Mouse (Mus musculus) liver, embryonic 12.5 days (tissue): ENCODE data around the gene Psmd14. TPM values are rescaled to one million over a fixed set of nuclear protein-coding genes. Genes with fewer than 3 reads are reported as not detected.

Source experiments
- ATAC-seq: fragments of 200-750 bp; cut with Nextera tagmentation; 2 replicates; pipeline ENCODE4 v1.8.0; 2017; ENCODE audit warnings: moderate number of reproducible peaks, mild to moderate bottlenecking, moderate library complexity
- H3K27ac ChIP-seq: fragments of 300-500 bp; sonication (generic); 2 replicates; pipeline ENCODE4 v1.5.1; 2016; ENCODE audit warnings: mild to moderate bottlenecking
- H3K27me3 ChIP-seq: fragments of 300-500 bp; sonication (generic); replicated peaks from 2 replicates; pipeline ENCODE4 v1.6.1; 2016; ENCODE audit warnings: mild to moderate bottlenecking, moderate library complexity
- H3K36me3 ChIP-seq: fragments of 300-500 bp; sonication (generic); 2 replicates; pipeline ENCODE4 v1.6.1; 2016; ENCODE audit warnings: mild to moderate bottlenecking, moderate library complexity
- H3K4me1 ChIP-seq: fragments of 300-500 bp; sonication (generic); 2 replicates; pipeline ENCODE4 v1.6.1; 2016
- H3K4me2 ChIP-seq: fragments of 300-500 bp; sonication (generic); 2 replicates; pipeline ENCODE4 v1.6.1; 2016; ENCODE audit warnings: mild to moderate bottlenecking, moderate library complexity
- H3K4me3 ChIP-seq: fragments of 300-500 bp; sonication (generic); 2 replicates; pipeline ENCODE4 v1.5.1; 2016; ENCODE audit warnings: mild to moderate bottlenecking, moderate library complexity
- H3K9ac ChIP-seq: fragments of 300-500 bp; sonication (generic); 2 replicates; pipeline ENCODE4 v1.6.1; 2016; ENCODE audit warnings: mild to moderate bottlenecking, moderate library complexity
- H3K9me3 ChIP-seq: fragments of 300-500 bp; sonication (generic); replicated peaks from 2 replicates; pipeline ENCODE4 v1.6.1; 2016; ENCODE audit warnings: mild to moderate bottlenecking, moderate library complexity
- WGBS: fragments of 180-500 bp; shearing (Covaris S2); methylation state at CpG from one replicate; pipeline ENCODE4 v1.1.7; 2016; ENCODE audit not compliant: insufficient replicate concordance; 5-methylcytosine and 5-hydroxymethylcytosine counted together
- polyA plus RNA-seq: library from polyadenylated mRNA; unstranded; fragments of >200 nt; fragmentation: Nextera tagmentation; extraction: Ambion mirVana; gene quantifications from 2 replicates; pipeline ENCODE4 v1.2.1, GENCODE M21; 2016

The Psmd14 gene
- polyA plus RNA-seq, 1 experiment from 2014 or later = 193 TPM

- H3K4me1 ChIP-seq = peaks cover 36% of the 10 kb centered on the region
- H3K9ac ChIP-seq = no peak overlapping the region
- no peaks in the 10 kb centered on the region for H3K9me3 ChIP-seq
- no peak overlapping the region for H3K27ac ChIP-seq
- no peak overlapping the region for H3K4me3 ChIP-seq
- no peak overlapping the region for H3K4me2 ChIP-seq
- H3K27me3 ChIP-seq = peaks cover 97% of the 10 kb centered on the region
- no peak for ATAC-seq
- WGBS = 26% methylated on average over 2 of the region's 2 CpGs
- no peaks in the 10 kb centered on the region for H3K36me3 ChIP-seq
These were observed 96.3 kb downstream of the Psmd14 start for GRCm38 (mm10) chr2:61807781-61808180.

GRCm38 (mm10) chr2:61808776-61809175 lies 97.3 kb downstream of the Psmd14 start:
- Histone ChIP-seq H3K4me2 (no peak overlapping the region), H3K9ac (no peak overlapping the region), H3K9me3 (no peaks in the 10 kb centered on the region), H3K4me1 (peaks cover 29% of the 10 kb centered on the region), H3K4me3 (no peak overlapping the region), H3K27me3 (peaks cover 95% of the 10 kb centered on the region), H3K36me3 (no peaks in the 10 kb centered on the region), H3K27ac (no peak overlapping the region)
- WGBS = 2% methylated on average over 6 of the region's 6 CpGs
- no peak for ATAC-seq

- no peak overlapping the region for H3K4me3 ChIP-seq
- H3K9ac ChIP-seq = no peak overlapping the region
- no peak for ATAC-seq
- peaks cover 29% of the 10 kb centered on the region for H3K4me1 ChIP-seq
- WGBS = 3% methylated on average over 1 of the region's 1 CpGs
- no peaks in the 10 kb centered on the region for H3K36me3 ChIP-seq
- H3K27ac ChIP-seq = no peak overlapping the region
- peaks cover 95% of the 10 kb centered on the region for H3K27me3 ChIP-seq
- H3K4me2 ChIP-seq = no peak overlapping the region
- no peaks in the 10 kb centered on the region for H3K9me3 ChIP-seq
These were observed 97.9 kb downstream of the Psmd14 start for GRCm38 (mm10) chr2:61809381-61809780.

GRCm38 (mm10) chr2:61810751-61811150 lies 99.3 kb downstream of the Psmd14 start:
- Histone ChIP-seq H3K27me3 (peaks cover 95% of the 10 kb centered on the region), H3K4me1 (peaks cover 27% of the 10 kb centered on the region), H3K36me3 (no peaks in the 10 kb centered on the region), H3K9me3 (no peaks in the 10 kb centered on the region), H3K4me2 (no peak overlapping the region), H3K9ac (no peak overlapping the region), H3K4me3 (no peak overlapping the region), H3K27ac (no peak overlapping the region)
- no peak for ATAC-seq
- WGBS = 28% methylated on average over 4 of the region's 4 CpGs

- ATAC-seq = no peak
- Histone ChIP-seq H3K9ac (no peak overlapping the region), H3K9me3 (no peaks in the 10 kb centered on the region)
These were observed 99.6 kb downstream of the Psmd14 start for GRCm38 (mm10) chr2:61811163-61811506.

GRCm38 (mm10) chr2:61811507-61812421 lies 100.3 kb downstream of the Psmd14 start:
- no peaks in the 10 kb centered on the region for H3K36me3 ChIP-seq
- peak overlapping the region; percentile 48 for H3K4me3 ChIP-seq
- peak overlapping the region; percentile 76 for H3K4me2 ChIP-seq
- peaks cover 95% of the 10 kb centered on the region for H3K27me3 ChIP-seq
- H3K9ac ChIP-seq = peak overlapping the region; percentile 50
- under 1% methylated on average over 94 of the region's 121 CpGs for WGBS
- no peaks in the 10 kb centered on the region for H3K9me3 ChIP-seq
- H3K27ac ChIP-seq = no peak overlapping the region
- peaks cover 30% of the 10 kb centered on the region for H3K4me1 ChIP-seq
- ATAC-seq = peak; percentile 56

More at GRCm38 (mm10) chr2:61811163-61811506, 99.6 kb downstream of the Psmd14 start:
- Histone ChIP-seq H3K4me1 (peaks cover 30% of the 10 kb centered on the region), H3K4me2 (peak overlapping the region; percentile 76), H3K27ac (no peak overlapping the region), H3K27me3 (peaks cover 95% of the 10 kb centered on the region), H3K4me3 (peak overlapping the region; percentile 48; the same call in 1 of the 2 replicates), H3K36me3 (no peaks in the 10 kb centered on the region)
- 12% methylated on average over 8 of the region's 8 CpGs for WGBS

GRCm38 (mm10) chr2:61812536-61812935 lies 101.0 kb downstream of the Psmd14 start:
- Histone ChIP-seq H3K4me1 (peaks cover 24% of the 10 kb centered on the region), H3K27me3 (peaks cover 92% of the 10 kb centered on the region), H3K4me2 (peak overlapping the region; percentile 76), H3K4me3 (peak overlapping the region; percentile 48), H3K27ac (no peak overlapping the region), H3K36me3 (no peaks in the 10 kb centered on the region), H3K9me3 (no peaks in the 10 kb centered on the region), H3K9ac (no peak overlapping the region)
- whole genome bisulfite sequencing = 4% methylated on average over 12 of the region's 12 CpGs
- no peak for ATAC-seq

GRCm38 (mm10) chr2:61813106-61813505 lies 101.6 kb downstream of the Psmd14 start:
- ATAC-seq = no peak
- Histone ChIP-seq H3K36me3 (no peaks in the 10 kb centered on the region), H3K9me3 (no peaks in the 10 kb centered on the region), H3K4me3 (no peak overlapping the region), H3K27ac (no peak overlapping the region), H3K9ac (no peak overlapping the region), H3K4me1 (peaks cover 24% of the 10 kb centered on the region), H3K27me3 (peaks cover 92% of the 10 kb centered on the region), H3K4me2 (no peak overlapping the region)
- 10% methylated on average over 6 of the region's 6 CpGs for WGBS

- no peaks in the 10 kb centered on the region for H3K9me3 ChIP-seq
- H3K4me3 ChIP-seq = no peak overlapping the region
- ATAC-seq = no peak
- peaks cover 24% of the 10 kb centered on the region for H3K4me1 ChIP-seq
- peaks cover 88% of the 10 kb centered on the region for H3K27me3 ChIP-seq
- no peak overlapping the region for H3K27ac ChIP-seq
- no peak overlapping the region for H3K4me2 ChIP-seq
- no peak overlapping the region for H3K9ac ChIP-seq
- H3K36me3 ChIP-seq = no peaks in the 10 kb centered on the region
- 25% methylated on average over 1 of the region's 1 CpGs for WGBS
These were observed 102.0 kb downstream of the Psmd14 start for GRCm38 (mm10) chr2:61813521-61813920.

- peak overlapping the region; percentile 59 for H3K4me2 ChIP-seq
- 4% methylated on average over 39 of the region's 50 CpGs for WGBS
These were observed 103.3 kb downstream of the Psmd14 start for GRCm38 (mm10) chr2:61814548-61815473.

GRCm38 (mm10) chr2:61815583-61816313 lies 104.3 kb downstream of the Psmd14 start:
- 15% methylated on average over 65 of the region's 66 CpGs for WGBS

More at GRCm38 (mm10) chr2:61814548-61815473, 103.3 kb downstream of the Psmd14 start:
- Histone ChIP-seq H3K4me1 (peaks cover 24% of the 10 kb centered on the region), H3K27me3 (peaks cover 78% of the 10 kb centered on the region), H3K27ac (no peak overlapping the region), H3K9ac (no peak overlapping the region), H3K36me3 (no peaks in the 10 kb centered on the region), H3K9me3 (no peaks in the 10 kb centered on the region), H3K4me3 (peak overlapping the region; percentile 42)
- no peak for ATAC-seq

More at GRCm38 (mm10) chr2:61815583-61816313, 104.3 kb downstream of the Psmd14 start:
- Histone ChIP-seq H3K27ac (no peak overlapping the region), H3K9me3 (no peaks in the 10 kb centered on the region), H3K4me2 (peak overlapping the region; percentile 59), H3K36me3 (no peaks in the 10 kb centered on the region), H3K4me3 (peak overlapping the region; percentile 42), H3K9ac (no peak overlapping the region), H3K27me3 (peaks cover 71% of the 10 kb centered on the region), H3K4me1 (peaks cover 24% of the 10 kb centered on the region)
- ATAC-seq = peak; percentile 43
